Mouse (Mus musculus) yolk sac, embryonic 10.5 days (tissue): ENCODE results near the gene Flt3l.
"Not testable (repeated sequence)": the region's sequence is repeated elsewhere in the genome, so short reads cannot be mapped to it uniquely, and the experiment has no call there.

Experiments used
- DNase-seq: peaks from one replicate; pipeline ENCODE4 v3.0.0-alpha.2; 2017; ENCODE audit warnings: low spot score

Gene Flt3l

DNA sequence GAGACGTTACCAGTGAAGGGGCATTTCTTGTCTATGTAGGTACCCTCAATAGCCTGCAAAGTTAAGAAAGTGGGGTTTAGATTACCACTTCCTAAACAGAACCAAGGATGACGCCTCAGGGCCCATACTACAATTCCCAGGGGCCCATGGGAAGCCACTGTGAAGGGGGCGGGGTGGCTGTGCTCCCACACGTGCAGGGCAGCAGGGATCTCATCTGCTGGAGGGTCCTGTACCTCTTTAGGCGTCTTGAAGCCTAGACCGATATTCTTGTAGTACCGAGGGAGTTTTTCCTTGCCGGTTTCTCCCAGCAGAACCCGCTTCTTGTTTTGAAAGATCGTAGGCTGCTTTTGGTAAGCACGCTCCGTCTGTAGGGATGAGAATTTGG, 13.1 kb downstream of the Flt3l start:
- DNase-seq = peak; percentile 14

DNA sequence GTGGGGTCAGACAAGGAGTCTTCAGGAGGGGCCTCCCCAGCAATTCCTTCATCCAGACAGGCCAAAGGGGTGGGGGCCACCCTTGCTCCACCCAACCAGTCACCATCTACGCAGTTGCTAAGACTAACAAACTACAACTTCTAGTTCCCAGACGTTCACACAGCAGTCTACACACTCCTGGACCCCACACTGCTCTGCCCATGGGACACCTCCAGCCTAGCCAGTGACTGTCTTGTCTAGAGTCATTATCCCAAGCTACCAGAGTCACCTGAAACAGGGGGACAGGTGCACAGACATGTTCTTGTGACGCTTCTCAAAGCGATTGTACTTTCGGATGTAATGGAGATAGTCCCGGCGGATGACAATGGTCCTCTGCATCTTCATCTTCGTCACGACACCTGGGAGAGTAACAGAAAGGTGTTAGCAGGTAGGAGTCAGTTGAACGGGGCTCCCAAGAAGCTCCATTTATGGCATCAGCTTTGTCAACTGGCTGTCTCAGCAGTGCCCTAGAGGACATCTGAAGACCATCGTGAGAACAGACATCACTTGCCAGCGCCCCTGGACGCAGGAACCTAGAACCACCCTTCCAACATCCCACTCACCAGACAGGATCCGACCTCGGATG, 13.6 kb downstream of the Flt3l start:
- DNase-seq = no peak

DNA sequence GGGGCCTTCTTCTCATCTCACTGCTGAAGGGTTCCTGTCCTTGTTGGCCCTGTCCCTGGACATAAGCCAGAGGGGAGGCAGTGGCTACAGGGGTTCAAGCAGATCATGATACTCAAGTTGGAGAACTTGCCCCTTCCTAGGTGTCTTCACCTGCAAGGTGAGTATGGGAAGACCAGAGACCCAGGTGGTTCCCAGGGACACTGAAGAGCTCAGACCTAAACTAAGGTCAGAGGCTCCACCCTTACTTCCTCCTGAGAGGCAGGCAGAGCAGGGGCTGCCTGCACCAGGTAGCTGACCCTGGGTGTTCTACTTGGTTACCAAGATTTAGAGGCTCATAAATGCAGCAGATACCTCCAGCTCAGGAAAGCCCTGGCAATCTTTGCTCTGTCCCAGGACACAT, 14.3 kb downstream of the Flt3l start:
- no peak for DNase-seq

DNA sequence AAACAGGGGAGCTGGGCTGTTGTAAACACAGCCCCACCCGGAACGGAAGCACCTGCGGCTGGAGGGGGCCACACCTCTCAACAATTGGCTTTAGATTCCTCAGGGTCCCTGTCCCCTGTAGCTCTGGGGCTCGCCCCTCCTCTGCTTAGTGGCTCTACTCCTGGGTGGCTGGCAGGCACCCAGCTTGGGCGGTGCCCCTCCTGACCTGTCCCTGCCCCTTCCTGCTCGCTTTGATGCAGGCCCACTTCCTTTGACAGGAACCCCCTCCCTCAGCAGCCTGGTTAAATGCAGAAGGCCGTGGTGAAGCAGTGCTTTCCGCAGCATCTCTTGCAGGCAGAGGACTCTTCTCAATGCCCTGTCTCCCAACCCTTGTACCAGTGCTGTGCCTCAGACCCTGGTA, 14.8 kb downstream of the Flt3l start:
- no peak for DNase-seq

DNA sequence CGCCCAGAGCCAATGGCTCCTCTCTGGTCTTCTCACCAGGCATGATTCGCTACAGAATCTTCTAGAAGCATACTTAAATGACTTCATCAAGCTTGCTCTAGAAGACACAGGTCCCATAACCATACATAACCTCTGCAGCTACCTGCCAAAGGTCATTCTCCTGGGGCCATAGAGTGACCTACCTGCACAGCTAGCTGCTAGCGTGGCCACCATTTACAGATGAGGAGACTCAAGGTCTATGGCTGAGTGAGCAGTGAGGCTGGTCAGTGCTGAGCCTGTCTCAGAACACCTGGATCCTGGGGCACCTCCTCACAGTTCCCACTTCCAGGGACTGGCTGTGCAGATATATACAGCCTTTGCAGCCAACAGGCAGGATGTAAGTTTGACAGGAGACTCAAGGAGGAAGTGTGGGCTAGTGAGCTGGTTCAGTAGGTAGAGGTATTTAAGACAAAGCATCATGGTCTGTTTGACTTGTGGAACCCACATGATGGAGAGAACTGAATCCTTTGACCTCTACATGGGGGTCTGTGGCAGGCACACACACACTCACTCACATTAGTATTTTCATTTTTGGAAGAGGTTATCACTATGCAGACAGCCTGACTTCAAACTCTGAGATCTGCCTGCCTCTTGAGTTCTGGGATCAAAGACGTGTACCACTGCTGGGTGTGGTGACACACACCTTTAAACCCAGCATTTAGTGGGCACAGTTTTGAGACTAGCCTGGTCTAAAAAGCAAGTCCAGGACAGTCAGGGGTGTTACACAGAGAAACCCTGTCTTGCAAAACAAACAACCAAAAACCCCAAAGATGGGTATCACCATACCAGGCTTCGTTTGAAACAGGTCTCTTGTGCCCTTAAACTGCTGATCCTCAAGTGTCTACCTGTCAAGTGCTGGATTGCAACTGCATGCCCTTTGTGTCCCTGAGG, 16.2 kb downstream of the Flt3l start:
- peak; percentile 28 for DNase-seq

DNA sequence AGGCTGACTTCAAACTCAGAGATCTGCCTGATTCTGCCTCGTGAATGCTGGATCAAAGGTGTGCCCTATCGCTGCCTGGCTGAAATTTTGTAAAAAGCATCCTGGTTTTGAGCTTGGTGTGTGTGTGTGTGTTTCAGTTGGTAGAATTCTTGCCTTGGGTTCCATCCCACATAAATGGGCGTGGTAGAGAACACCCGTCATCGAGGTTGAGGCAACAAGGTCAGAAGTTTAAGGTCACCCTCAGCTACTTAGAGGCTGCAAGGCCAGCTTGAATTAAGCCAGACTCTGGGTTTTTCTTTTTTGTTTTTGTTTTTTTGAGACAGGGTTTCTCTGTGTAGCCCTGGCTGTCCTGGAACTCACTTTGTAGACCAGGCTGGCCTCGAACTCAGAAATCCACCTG, 17.9 kb downstream of the Flt3l start:
- no peak for DNase-seq

DNA sequence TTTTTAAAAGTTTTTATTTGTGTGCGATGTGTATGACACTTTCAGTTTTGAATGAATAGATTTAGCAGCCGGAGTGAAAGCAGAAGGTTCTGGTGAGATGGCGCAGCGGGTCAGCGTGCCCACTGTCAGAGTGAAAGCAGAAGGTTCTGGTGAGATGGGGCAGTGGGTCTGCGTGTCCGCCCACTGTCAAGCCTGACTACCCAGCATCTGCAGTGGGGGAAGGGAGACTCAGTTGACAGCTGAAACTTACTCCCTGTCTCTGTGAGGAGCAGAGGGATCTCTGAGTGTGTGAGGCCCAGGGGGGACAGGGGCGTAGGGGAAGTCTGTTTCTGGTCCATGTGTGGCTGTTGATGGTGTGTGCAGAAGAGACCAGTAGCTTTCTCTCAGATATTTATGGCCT, 18.7 kb downstream of the Flt3l start:
- peak; percentile 10 for DNase-seq

DNA sequence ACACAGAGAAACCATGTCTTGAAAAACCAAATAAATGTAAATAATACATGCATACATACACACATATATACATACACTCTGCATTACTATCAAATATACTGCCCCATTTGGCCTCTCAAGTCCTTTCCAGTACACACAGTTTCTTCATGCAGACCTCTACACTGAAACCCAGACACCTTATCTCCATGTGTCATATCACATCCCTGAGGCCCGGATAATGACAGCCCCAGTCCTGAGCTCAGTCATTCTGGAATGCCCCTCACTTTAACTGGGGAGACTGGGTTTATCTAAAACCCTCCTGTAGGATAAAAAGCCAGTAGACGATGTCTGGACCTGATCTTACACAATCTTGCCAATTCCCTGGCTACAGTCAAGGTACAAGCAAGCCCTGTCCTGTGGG, 22.8 kb downstream of the Flt3l start:
- no peak for DNase-seq

DNA sequence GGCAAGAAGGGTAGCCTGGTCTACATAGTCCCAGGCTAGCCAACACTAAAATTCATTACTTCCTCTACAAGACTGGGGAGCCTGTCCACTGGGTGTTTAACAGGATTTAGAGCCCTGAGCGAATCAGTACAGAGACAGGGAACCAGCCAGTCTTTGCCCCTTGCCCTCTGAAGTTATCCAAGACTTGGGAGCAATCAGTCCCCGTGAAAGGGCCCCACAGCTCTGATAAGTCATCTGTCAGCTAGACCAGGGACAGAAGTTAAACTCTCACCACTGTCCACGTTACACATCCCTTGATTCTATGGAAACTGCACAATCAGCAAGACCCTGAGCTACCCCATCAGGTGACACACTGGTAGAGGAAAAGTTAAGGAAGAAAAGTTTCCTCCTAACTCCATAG, 23.7 kb downstream of the Flt3l start:
- DNase-seq = peak; percentile 79

DNA sequence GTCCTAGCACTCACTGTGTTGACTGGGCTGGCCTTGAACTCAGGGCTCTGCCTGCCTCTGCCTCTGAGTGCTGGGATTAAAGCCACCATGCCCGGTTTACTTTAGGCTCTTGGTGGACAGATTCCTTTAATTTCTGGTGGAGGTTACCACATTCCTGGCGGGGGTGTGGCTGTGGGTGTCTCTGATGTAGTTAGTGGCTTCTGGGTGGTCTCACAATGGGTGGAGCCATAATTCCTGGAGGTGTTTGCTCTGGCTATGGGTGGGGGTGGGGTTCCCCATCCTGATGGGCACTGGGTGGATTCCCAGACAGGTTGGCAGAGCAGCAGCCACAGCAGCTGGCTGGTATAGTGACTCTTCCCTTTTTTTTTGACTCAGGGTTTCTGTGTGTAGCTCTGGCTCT, 24.3 kb downstream of the Flt3l start:
- no peak for DNase-seq

DNA sequence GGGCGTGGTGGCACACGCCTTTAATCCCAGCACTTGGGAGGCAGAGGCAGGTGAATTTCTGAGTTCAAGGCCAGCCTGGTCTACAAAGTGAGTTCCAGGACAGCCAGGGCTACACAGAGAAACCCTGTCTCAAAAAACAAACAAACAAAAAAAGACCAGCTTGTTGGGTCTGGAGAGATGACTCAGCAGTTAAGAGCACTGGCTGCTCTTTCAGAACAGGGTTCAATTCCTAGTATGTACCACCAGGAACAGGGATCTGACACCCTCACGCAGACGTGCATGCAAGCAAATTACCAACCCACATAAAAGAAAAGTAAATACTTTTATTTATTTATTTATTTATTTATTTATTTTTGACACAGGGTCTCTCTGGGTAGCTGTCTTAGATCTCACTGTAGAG, 26.1 kb downstream of the Flt3l start:
- DNase-seq = not testable (repeated sequence)

DNA sequence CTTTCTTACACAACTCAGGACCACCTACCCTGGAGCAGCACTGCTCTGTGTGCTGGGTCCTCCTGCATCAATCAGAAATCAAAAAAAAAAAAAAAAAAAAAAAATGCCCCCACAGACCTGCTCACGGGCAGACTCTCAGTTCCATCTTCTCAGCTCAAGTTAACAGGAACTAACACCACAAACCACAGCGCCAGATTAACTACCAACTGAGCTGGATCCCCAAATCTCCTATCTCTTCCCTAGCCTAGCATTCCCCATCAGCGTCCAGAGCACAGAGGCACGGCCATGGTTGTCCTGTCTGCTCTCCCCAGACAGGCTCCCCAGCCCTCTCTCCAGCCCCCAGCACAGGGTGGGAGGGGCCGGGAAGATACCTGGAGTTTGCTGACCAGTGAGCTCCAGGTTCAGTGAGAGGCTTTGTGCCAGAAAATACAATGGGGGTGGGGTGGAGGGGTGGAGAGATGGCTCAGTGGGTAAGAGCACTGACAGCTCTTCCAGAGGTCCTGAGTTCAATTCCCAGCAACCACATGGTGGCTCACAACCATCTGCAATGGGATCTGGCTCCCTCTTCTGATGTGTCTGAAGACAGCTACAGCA, 29.1 kb downstream of the Flt3l start:
- no peak for DNase-seq

DNA sequence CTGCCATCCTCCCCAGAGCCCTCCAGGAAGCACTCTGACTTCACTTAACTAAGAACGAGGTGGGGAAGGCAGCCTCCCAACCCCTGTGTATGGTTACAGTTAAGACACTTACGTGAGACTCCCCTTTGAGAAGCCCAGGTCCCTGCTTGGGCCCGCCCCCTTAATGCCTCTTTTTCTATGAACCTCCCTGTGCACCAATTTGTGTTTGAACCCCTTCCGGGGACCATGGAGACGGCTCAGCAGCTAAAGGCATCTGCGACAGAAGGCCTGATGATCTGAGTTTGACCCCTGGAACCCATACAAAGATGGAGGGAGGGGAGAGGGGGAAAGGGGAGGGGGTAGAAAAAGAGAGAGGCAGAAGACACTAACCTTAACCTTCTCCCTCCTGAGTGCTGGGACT, 29.8 kb downstream of the Flt3l start:
- DNase-seq = no peak

DNA sequence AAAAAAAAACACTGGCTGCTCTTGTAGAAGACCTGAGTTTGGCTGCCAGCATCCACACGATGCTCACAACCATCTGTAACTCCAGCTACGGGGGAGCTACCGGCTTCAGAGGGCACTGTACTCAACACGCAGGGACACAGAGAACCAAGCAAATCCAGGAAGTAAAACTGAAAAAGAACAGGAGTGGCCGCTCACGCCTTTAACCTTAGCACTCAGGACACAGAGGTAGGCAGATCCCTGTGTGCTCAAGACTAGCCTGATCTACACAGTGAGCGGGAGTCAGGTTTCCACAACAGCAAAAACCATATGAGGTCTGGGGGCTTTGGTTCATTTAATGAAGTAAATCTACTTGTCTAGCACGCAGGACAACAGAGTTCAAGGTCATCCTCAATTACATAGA, 30.7 kb downstream of the Flt3l start:
- no peak for DNase-seq

DNA sequence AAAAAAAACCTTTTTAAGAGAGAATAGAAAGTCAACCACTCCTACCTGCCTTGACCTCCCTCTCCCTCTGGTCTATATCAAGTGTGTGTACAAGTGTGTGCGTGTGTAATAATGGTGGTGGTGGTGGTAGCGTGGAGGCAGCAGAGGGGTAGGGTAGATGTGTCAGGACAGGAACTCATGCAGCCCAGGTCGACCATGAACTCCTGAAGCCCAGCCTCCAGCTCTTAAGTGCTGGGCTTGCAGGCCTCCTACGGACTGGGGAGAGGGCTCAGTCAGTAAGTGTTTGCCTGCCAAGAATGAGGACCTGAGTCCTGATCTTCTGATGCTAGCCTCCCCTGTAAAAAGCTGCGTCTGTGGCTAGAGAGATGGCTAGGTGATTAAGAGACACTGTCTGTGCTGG, 31.3 kb downstream of the Flt3l start:
- DNase-seq = no peak

DNA sequence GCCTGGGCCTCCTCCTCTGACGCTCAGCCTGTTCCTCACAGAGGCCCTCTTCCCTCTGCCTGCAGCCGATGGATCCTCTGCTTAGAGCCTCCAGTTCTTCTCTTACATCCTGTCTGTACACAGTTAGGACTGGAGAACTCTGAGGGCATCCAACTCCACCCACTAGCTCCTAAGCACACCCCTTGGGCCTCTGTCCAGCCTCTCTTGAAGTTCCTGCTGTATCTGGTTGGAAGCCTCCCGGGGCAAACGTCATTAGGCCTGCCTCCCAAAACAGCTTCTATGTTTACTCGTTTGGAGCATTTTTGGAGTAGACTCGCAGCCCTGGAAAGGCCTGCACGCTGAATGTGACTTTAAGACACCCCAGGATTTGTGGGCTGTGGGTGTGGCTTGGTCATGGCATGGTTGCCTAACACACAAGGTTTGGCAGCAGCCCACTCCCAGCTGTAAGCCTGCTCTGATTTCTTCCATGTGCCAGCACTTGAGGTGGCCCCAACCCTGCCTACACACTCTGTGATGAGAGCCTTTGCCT, 32.5 kb downstream of the Flt3l start, which contains the start of gene Fcgrt:
TSS of gene Fcgrt (minus strand) at position 200 of the 529 bp plus-strand sequence.
- peak; percentile 89 for DNase-seq

DNA sequence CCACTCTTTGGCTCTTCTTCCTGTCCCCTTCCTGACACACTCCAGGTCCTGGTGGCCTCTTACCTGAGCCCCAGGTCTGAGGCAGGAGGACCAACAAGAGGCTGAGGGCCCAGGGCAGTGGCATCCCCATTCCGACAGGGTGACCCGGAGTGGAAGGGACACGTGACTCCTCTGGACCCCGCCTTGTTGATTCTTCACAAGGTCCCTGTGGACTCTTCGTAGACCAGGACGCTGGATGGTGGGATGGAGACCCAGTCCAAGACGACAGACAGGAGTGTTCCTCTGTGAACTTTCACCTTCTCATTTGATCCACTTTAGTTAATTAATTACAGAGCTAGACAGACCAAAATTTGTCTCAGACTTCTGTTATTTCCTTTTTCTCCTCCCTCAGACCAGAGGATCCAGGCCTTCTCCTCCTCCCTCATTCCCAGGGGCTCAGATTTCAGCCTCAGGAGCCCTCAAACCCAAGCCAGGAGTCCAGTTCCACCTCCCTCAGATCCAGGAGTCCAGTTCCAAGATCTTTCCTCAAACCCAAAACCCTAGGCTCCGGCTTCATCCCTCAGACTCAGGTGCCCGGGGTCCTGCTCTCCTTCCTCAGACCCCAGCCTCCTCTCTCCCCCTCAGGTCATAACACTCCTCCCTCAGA, 33.2 kb downstream of the Flt3l start:
- DNase-seq = no peak

DNA sequence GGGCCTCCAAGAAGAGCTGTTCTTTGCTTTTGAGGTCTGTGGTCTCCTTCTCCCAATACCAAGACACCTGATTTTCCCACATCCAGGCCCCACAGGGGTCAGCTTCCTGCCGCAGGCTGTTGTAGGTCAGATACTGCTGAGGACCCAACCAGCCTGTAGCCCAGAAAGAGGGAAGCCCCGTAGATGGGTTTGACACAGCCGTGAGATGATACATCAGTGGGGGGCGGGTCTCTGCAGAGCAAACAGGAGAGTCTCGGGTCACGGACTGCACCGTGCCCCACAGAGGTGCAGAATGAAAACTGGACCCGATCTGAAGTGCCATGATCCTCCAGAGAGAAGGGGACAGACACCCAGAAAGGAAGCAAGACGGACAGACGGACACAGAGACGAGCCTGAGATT, 33.8 kb downstream of the Flt3l start:
- no peak for DNase-seq

DNA sequence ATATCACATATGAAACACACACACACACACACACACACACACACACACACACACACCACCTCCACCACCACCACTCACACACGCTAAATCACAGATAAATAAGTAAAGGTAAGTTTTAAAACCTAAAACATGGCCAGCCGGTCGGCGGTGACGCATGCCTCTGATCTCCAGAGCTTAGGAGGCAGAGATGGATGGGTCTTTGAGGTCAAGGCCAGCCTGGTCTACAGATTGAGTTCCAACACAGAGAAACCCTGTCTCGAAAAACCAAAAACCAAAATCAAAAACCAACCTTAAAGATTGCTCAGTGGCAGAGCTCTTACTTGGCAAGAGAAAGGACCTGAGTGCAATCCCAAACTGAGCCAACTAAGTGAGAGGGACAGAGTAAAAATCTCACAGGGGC, 36.2 kb downstream of the Flt3l start:
- DNase-seq = no peak

DNA sequence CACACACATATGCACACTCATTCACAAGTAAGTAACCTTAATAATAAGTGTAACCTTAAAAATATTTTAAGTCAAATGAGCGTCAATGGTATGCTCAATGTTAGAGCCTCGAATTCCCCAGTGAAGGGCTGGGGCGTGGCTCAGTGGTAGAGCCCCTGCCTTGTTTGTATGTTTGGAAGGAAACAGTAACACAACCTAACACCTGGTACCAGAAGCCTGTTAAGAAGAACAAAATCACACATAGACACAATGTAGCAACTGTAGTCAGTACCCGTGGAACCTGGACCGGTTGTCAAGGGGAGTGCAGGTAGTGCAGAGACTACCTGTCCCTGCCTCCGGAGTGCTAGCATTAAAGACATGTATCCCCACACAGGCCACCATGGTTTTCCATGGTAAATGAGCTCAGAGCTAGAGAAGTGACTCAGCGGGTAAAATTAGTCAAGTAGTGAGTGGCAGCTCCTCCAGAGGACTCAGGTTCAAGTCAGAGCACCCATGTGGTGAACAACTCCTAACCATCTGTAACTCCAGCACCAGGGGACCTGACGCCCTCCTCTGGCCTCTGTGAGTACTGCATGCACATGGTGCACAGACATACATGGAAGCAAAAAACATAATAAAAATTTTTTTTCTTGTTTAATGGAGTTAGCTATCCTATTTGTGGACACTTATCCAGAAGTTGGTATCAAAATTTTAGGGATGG, 37.5 kb downstream of the Flt3l start:
- no peak for DNase-seq

DNA sequence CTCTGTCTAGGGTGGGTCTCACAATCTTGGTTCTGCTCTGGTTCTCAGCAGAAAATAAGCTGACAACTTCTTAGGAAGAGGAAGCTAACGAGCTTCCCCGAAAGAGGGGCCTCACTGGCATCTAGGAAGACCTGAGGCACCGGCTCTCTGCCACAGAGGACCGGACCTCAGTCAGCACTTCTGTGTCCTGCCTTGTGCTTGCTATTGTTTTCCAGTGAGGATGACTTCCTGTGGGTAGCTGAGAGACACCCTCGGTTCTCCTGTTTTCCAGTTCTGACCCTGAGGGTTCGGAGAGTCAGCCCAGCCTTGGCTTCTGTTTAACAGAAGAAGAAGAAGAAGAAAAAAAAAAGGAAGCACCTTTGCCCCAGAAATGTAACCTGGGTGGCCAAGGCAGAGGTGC, 38.8 kb downstream of the Flt3l start:
- no peak for DNase-seq

DNA sequence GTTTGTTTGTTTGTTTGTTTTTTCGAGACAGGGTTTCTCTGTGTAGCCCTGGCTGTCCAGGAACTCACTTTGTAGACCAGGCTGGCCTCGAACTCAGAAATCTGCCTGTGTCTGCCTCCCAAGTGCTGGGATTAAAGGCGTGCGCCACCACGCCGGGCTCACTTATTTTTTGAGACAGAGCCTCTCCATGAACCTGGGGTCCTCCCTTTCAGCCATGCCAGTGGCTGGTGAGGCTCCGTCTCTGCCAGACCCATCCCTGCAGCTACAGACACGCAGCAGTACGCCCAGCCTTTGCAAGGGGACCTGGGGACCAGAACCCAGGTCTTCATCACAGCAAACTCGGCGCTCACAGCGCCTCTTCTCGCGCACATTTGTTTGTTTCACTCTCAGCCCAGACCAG, 40.3 kb downstream of the Flt3l start:
- DNase-seq = not testable (repeated sequence)
